Mouse (Mus musculus): ENCODE data around the gene Spin2e.
"Not testable (repeated sequence)": the region's sequence is repeated elsewhere in the genome, so short reads cannot be mapped to it uniquely, and the experiment has no call there.

Spin2e gene

GRCm38 (mm10) chrX:31618820-31619219, at the start of gene Spin2e:
Gene Spin2e (minus strand): TSS chrX:31618920.
- ATAC-seq (ENCODE audit: insufficient number of reproducible peaks, low FRiP score, low TSS enrichment) = not testable (repeated sequence)

GRCm38 (mm10) chrX:31574183-31574582, 44.5 kb downstream of the Spin2e start, which contains the start of gene Gm21883:
Gene Gm21883 (minus strand): TSS chrX:31574283.
- not testable (repeated sequence) for ATAC-seq (ENCODE audit: insufficient number of reproducible peaks, low FRiP score, low TSS enrichment)
